Mouse (Mus musculus): Measurements from ENCODE around the gene Arl4c.
"Not testable (repeated sequence)": the region's sequence is repeated elsewhere in the genome, so short reads cannot be mapped to it uniquely, and the experiment has no call there.

The Arl4c gene

DNA sequence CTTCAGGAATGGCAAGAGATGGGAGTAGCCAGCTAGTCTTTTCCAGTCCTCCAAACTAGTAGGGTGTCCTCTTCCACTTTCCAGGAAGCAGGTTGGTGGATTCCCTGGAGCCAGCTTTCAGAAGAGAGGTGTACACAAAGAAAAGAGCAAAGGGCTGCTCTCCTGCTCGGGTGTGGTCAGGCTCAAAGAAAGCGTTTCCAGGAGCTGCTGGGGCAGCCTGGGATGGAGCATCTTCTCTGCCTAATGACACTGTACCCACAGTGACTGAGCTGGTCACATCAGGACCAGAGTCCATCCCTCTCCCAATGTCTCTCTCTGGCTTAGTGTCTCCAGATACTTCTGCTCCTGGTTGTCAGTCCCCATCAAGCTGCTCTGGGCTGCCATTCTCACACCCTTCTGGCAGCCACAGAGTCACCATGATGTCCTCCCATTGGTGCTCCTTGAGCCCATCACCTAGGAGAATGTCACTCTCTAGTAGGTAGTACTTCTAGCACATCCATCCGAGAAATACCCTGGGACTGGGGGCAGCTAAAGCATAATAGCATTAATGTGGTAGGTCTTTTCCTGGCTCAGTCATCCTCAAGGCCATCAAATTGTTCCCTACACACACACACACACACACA lies 46.4 kb downstream of the Arl4c start:
- DNase-seq (ENCODE audit: low spot score in 2 of 2), result no peak

DNA sequence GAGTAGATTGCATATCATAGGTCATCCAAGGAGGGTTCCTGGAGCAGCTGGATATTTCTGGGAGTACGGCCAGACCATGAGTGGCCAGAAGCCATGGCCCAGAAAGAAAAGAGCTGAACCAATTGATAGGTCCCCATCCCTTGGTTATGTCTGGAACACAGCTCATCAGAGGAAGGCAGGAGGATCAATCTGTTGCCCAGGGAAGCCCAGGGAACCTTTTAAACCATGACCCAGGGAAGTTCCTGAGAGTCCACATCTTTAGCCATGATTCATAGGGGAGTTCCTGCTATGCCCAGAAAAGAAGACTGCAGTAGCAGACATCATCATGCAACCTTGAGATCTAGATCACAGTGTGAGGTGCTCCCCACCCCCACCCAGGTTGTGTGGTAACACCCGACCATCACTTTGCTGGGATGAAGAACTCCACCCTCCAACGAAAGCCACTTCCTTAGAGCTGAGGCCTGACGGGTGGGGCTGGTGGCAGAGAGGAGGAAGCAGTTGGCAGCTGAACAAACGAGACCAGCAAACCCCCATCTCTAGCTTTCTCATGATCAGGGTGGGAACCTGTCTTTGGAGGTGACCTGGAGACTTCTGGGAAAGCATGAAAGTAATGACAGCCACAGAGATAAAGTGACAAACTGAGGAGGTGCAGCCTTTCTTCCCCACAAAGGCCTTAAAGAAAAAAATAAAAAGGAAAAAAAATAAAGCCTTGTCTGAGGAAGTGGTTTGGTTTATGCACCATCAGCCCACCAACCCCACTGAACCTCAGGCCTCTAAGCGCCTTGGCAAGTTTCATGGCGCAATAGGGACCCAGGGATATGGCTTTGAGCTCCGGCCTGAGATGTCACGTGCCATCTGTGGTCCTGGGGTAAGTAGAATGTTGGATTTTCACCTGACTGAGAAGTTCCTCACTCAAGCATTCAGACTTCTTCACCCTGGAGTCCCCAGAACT lies 47.2 kb downstream of the Arl4c start:
- DNase-seq (ENCODE audit: low spot score in 2 of 2), result no peak

GRCm38 (mm10) chr1:88653614-88654520 lies 48.2 kb downstream of the Arl4c start:
- DNase-seq (ENCODE audit: low spot score in 2 of 2), result no peak

- DNase-seq (ENCODE audit: low spot score in 2 of 2), result no peak
Measured at GRCm38 (mm10) chr1:88652682-88653081, 49.3 kb downstream of the Arl4c start.

- no peak for DNase-seq (ENCODE audit: low spot score in 2 of 2)
Measured at GRCm38 (mm10) chr1:88651668-88652067, 50.4 kb downstream of the Arl4c start.

GRCm38 (mm10) chr1:88648742-88649141 lies 53.3 kb downstream of the Arl4c start:
- no peak for DNase-seq (ENCODE audit: low spot score in 2 of 2)

DNA sequence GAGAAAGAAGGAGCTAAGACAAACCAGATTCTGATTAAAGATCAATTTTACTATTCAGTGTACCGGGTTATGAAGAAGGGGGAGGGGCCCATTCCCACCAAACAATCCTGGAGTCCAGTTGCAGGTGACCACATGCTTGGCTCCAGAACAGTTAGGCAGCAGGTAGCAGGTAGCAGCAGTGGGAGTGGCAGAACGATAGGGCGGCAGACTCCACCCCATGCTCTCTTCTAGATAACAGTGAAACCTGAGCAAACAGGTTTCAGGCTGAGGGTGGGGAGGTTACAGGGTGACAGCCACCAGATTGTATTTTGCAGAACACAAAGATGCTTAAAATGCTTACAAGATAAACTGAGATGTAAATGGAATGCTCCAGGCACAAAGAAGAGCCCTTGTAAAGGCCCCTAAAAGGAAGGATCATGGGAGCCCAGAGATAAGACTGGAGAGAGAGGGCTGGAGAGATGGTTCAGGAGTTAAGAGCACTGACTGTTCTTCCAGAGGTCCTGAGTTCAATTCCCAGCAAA lies 56.4 kb downstream of the Arl4c start:
- no peak for DNase-seq (ENCODE audit: low spot score in 2 of 2)

DNA sequence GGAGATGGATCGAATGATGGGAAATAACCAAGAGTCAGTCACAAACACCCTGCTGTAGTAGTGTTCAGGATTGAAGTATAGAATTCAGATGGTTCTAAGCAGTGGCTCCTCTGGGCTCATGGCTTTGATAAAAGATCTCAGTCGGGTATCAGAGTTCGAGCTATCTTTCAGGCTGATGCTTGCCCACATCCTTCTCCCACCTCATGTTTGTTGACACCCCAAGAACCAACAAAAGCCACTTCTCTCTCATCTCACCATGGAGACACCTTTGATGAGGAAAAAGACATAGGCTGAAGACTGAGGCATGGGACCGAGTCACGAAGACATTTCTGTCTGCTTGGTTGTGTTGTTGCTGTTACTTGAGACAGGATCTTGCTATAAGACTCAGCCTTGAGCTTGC lies 57.6 kb downstream of the Arl4c start:
- no peak for DNase-seq (ENCODE audit: low spot score in 2 of 2)

GRCm38 (mm10) chr1:88643181-88643823 lies 58.7 kb downstream of the Arl4c start:
- DNase-seq (ENCODE audit: low spot score in 2 of 2), result no peak

DNA sequence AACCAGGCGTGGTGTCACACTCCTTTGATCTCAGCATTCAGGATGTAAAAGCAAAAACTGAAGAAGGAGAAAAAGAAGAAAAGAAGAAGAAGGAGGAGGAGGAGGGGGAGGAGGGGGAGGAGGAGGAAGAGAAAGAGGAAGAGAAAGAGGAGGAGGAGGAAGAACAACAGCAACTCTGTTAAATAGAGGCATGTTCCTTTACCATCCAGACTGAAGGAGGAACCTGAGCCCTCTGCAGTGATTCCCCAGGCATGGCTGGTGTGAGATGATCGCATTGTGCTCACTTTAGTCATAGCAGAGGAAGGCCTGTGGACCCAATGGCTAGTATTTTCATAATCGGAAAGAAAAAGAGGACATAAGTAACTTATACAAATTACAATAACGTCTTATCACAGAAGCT lies 59.3 kb downstream of the Arl4c start:
- no peak for DNase-seq (ENCODE audit: low spot score in 2 of 2)

- DNase-seq (ENCODE audit: low spot score in 2 of 2), result no peak
Measured at GRCm38 (mm10) chr1:88641678-88642215, 60.3 kb downstream of the Arl4c start.

- no peak for DNase-seq (ENCODE audit: low spot score in 2 of 2)
Measured at GRCm38 (mm10) chr1:88641194-88641593, 60.8 kb downstream of the Arl4c start.

GRCm38 (mm10) chr1:88639432-88640281 lies 62.4 kb downstream of the Arl4c start:
- peak in 1 of 2 experiments; percentile 16 for DNase-seq (ENCODE audit: low spot score in 2 of 2)

DNA sequence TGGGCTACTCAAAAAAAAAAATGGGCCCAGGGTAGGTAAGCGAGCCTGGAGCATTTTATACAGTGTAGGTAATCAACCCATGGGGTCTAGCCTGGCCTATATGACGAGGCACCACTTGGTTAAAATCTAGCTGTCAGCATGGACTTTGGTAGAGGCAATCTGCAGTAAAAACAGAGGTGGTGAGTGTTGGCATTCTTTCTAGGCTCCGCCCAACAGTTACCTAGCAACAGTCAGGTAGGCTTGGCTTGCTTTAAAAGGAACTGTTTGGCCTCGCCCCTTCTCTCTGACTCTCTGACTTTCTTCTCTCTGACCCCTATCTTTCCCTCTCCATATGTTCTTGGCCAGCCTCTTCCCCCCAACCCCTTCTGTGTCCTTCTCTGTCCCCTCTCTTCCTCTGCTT lies 63.4 kb downstream of the Arl4c start:
- no peak for DNase-seq (ENCODE audit: low spot score in 2 of 2)

GRCm38 (mm10) chr1:88636579-88637161 lies 65.4 kb downstream of the Arl4c start:
- DNase-seq (ENCODE audit: low spot score in 2 of 2), result not testable (repeated sequence)

GRCm38 (mm10) chr1:88635659-88636058 lies 66.4 kb downstream of the Arl4c start:
- no peak for DNase-seq (ENCODE audit: low spot score in 2 of 2)

- DNase-seq (ENCODE audit: low spot score in 2 of 2), result no peak
Measured at GRCm38 (mm10) chr1:88632851-88633250, 69.2 kb downstream of the Arl4c start.

DNA sequence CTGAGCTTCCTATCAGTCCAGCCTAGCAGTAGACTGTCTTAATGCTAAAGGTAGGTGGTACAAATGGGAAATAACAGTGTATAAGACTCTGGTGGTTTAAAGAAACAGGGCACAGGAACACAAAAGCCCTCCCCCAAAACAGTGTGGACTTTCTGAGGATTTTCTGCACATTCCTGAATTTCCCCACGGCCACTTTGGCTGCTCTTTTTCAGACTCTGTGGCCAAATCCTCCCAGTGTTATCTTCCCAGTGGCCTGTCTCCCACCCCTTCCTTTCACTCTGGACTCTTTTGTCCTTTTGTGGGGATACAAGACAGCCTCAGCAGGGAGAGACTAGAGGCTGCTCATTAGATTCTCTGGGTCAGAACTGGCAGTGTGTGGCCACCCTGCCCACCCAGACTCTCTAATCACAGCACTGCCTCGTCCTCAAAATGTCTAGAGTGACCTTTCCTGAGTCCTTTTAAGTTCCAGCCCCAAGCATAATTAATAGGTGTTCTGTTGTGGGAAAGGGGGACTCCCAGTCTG lies 72.0 kb downstream of the Arl4c start:
- DNase-seq (ENCODE audit: low spot score in 2 of 2), result no peak

GRCm38 (mm10) chr1:88625190-88625589 lies 76.8 kb downstream of the Arl4c start:
- no peak for DNase-seq (ENCODE audit: low spot score in 2 of 2)

All from urinary bladder, postnatal 36 days (tissue).